27 mouse cellular contexts compared by ENCODE assay signal in genomic region chr4:125880028-125880427, GRCm38 (mm10).
DNase-seq lines count a peak whose midpoint lies in the region; ATAC-seq lines count a peak whose summit lies in the region.
"Had no signal": no experiment of that assay in that cellular context is flagged by ENCODE, and none has a peak within 500 bp of the region (broad histone marks: within the 10 kb centered on the region; RNA-seq: fewer than 3 reads in every experiment).

No protein-coding gene starts in this region.

- no peaks in the 10 kb centered on the region for H3K36me3 ChIP-seq in forebrain, embryonic 10.5 days (replicated peaks)
- H3K36me3 ChIP-seq in forebrain, embryonic 14.5 days (ENCODE audit: control insufficient read depth, insufficient read depth, low read length): no peaks in the 10 kb centered on the region
- no peaks in the 10 kb centered on the region for H3K36me3 ChIP-seq in hindbrain, embryonic 13.5 days
- H3K36me3 ChIP-seq in hindbrain, embryonic 16.5 days (ENCODE audit: control insufficient read depth, insufficient read depth, low read length): no peaks in the 10 kb centered on the region
- no peaks in the 10 kb centered on the region for H3K36me3 ChIP-seq in neural tube, embryonic 13.5 days
- no peaks in the 10 kb centered on the region for H3K36me3 ChIP-seq in limb, embryonic 10.5 days
- H3K36me3 ChIP-seq: embryonic facial prominence, embryonic 13.5 days; heart, embryonic 10.5 days; liver, embryonic 12.5 days; midbrain, embryonic 13.5 days; neural tube, embryonic 12.5 days had no signal

- no peak for ATAC-seq in forebrain, embryonic 14.5 days
- ATAC-seq in hindbrain, embryonic 13.5 days (ENCODE audit: low FRiP score): peak; percentile 54; the same call in 1 of the 2 replicates
- ATAC-seq in hindbrain, embryonic 16.5 days: no peak
- peak; percentile 54; the same call in 1 of the 2 replicates for ATAC-seq in neural tube, embryonic 13.5 days (ENCODE audit: low read depth)
- ATAC-seq: forebrain, postnatal 0 days; intestine, embryonic 16.5 days; liver, embryonic 12.5 days; liver, postnatal 0 days; midbrain, embryonic 13.5 days; Patski had no signal

- 69% methylated on average over 6 of the region's 6 CpGs for WGBS in forebrain, embryonic 10.5 days
- WGBS in forebrain, embryonic 14.5 days: 30% methylated on average over 6 of the region's 6 CpGs
- 36% methylated on average over 6 of the region's 6 CpGs for WGBS in hindbrain, embryonic 13.5 days
- WGBS in hindbrain, embryonic 16.5 days: 30% methylated on average over 6 of the region's 6 CpGs
- 36% methylated on average over 6 of the region's 6 CpGs for WGBS in neural tube, embryonic 13.5 days
- WGBS in limb, embryonic 10.5 days: 88% methylated on average over 6 of the region's 6 CpGs

- H3K27ac ChIP-seq in forebrain, embryonic 10.5 days: 0 out of 2 replicates have a peak overlapping the region, but pooled peaks have one; percentile 40
- no peak overlapping the region for H3K27ac ChIP-seq in forebrain, embryonic 14.5 days (ENCODE audit: low read depth, low read length)
- peak overlapping the region; percentile 70 for H3K27ac ChIP-seq in hindbrain, embryonic 13.5 days
- H3K27ac ChIP-seq in hindbrain, embryonic 16.5 days (ENCODE audit: low read depth, low read length): no peak overlapping the region
- peak overlapping the region; percentile 59 for H3K27ac ChIP-seq in neural tube, embryonic 13.5 days (replicated peaks)
- H3K27ac ChIP-seq in limb, embryonic 10.5 days: no peak overlapping the region
- H3K27ac ChIP-seq: embryonic facial prominence, embryonic 13.5 days; heart, embryonic 10.5 days; kidney, postnatal 0 days; liver, embryonic 12.5 days; midbrain, embryonic 13.5 days; neural tube, embryonic 12.5 days had no signal

- no peaks in the 10 kb centered on the region; the same call in 1 of the 2 replicates for H3K27me3 ChIP-seq in forebrain, embryonic 10.5 days (ENCODE audit: poor library complexity, severe bottlenecking)
- H3K27me3 ChIP-seq in forebrain, embryonic 14.5 days (replicated peaks; ENCODE audit: control insufficient read depth, insufficient read depth, low read length): no peaks in the 10 kb centered on the region
- 0 out of 2 replicates have a peak, but pooled peaks cover 8% of the 10 kb centered on the region for H3K27me3 ChIP-seq in hindbrain, embryonic 13.5 days
- no peaks in the 10 kb centered on the region for H3K27me3 ChIP-seq in hindbrain, embryonic 16.5 days (replicated peaks; ENCODE audit: control insufficient read depth, insufficient read depth, low read length)
- 0 out of 2 replicates have a peak, but pooled peaks cover 3% of the 10 kb centered on the region for H3K27me3 ChIP-seq in neural tube, embryonic 13.5 days
- peaks cover 20% of the 10 kb centered on the region for H3K27me3 ChIP-seq in limb, embryonic 10.5 days (ENCODE audit: low read depth, poor library complexity, severe bottlenecking)
- H3K27me3 ChIP-seq: embryonic facial prominence, embryonic 13.5 days; liver, embryonic 12.5 days; midbrain, embryonic 13.5 days; neural tube, embryonic 12.5 days had no signal

- no peaks in the 10 kb centered on the region for H3K9me3 ChIP-seq in forebrain, embryonic 10.5 days
- H3K9me3 ChIP-seq in forebrain, embryonic 14.5 days (replicated peaks; ENCODE audit: control insufficient read depth, low read length): no peaks in the 10 kb centered on the region
- H3K9me3 ChIP-seq in hindbrain, embryonic 13.5 days: no peaks in the 10 kb centered on the region
- H3K9me3 ChIP-seq in hindbrain, embryonic 16.5 days (ENCODE audit: control insufficient read depth, low read length): no peaks in the 10 kb centered on the region
- no peaks in the 10 kb centered on the region for H3K9me3 ChIP-seq in neural tube, embryonic 13.5 days
- H3K9me3 ChIP-seq in limb, embryonic 10.5 days (replicated peaks): no peaks in the 10 kb centered on the region
- H3K9me3 ChIP-seq: embryonic facial prominence, embryonic 13.5 days; heart, embryonic 10.5 days; liver, embryonic 12.5 days; midbrain, embryonic 13.5 days; neural tube, embryonic 12.5 days had no signal

- peaks cover 36% of the 10 kb centered on the region for H3K4me1 ChIP-seq in forebrain, embryonic 10.5 days
- H3K4me1 ChIP-seq in forebrain, embryonic 14.5 days (ENCODE audit: control insufficient read depth, insufficient read depth, low read length): no peaks in the 10 kb centered on the region
- H3K4me1 ChIP-seq in hindbrain, embryonic 13.5 days (replicated peaks): peaks cover 38% of the 10 kb centered on the region
- H3K4me1 ChIP-seq in hindbrain, embryonic 16.5 days (ENCODE audit: control insufficient read depth, insufficient read depth, low read depth, low read length): peaks cover 11% of the 10 kb centered on the region
- H3K4me1 ChIP-seq in neural tube, embryonic 13.5 days (replicated peaks): peaks cover 30% of the 10 kb centered on the region
- peaks cover 13% of the 10 kb centered on the region for H3K4me1 ChIP-seq in limb, embryonic 10.5 days
- H3K4me1 ChIP-seq: liver, embryonic 12.5 days had no signal

- H3K9ac ChIP-seq in forebrain, embryonic 14.5 days (ENCODE audit: low read length): no peak overlapping the region
- H3K9ac ChIP-seq in hindbrain, embryonic 13.5 days: no peak overlapping the region
- H3K9ac ChIP-seq in hindbrain, embryonic 16.5 days (ENCODE audit: low read depth, low read length): no peak overlapping the region
- H3K9ac ChIP-seq in neural tube, embryonic 13.5 days: no peak overlapping the region
- H3K9ac ChIP-seq: embryonic facial prominence, embryonic 13.5 days; forebrain, postnatal 0 days; liver, embryonic 12.5 days; liver, postnatal 0 days; midbrain, embryonic 13.5 days; neural tube, embryonic 12.5 days had no signal

- H3K4me2 ChIP-seq in forebrain, embryonic 14.5 days (ENCODE audit: low read length): no peak overlapping the region
- no peak overlapping the region for H3K4me2 ChIP-seq in hindbrain, embryonic 13.5 days
- H3K4me2 ChIP-seq in hindbrain, embryonic 16.5 days (ENCODE audit: low read length): no peak overlapping the region
- H3K4me2 ChIP-seq in neural tube, embryonic 13.5 days: no peak overlapping the region
- H3K4me2 ChIP-seq: embryonic facial prominence, embryonic 13.5 days; liver, embryonic 12.5 days; midbrain, embryonic 13.5 days; neural tube, embryonic 12.5 days had no signal

- DNase-seq in forebrain, embryonic 10.5 days (ENCODE audit: extremely low spot score, low spot score): no peak
- no peak for DNase-seq in forebrain, embryonic 14.5 days (ENCODE audit: low spot score)
- DNase-seq in neural tube, embryonic 10.5 days (ENCODE audit: extremely low spot score, low spot score): no peak
- DNase-seq in NIH3T3 (ENCODE audit: low read depth): peak; percentile 46
- no peak for DNase-seq in limb, embryonic 10.5 days (ENCODE audit: low spot score)
- DNase-seq: cerebellum, adult 18-20 months; cerebellum, postnatal 10 days; forebrain, postnatal 0 days; gastrocnemius, postnatal 10 days; kidney, adult 8-10 months; kidney, postnatal 4 days; liver, postnatal 0 days; lung, postnatal 36 days; right cerebral cortex, adult 18-20 months; spleen, adult 18-20 months; thymus, postnatal 14 days had no signal

- H3K4me3 ChIP-seq in forebrain, embryonic 10.5 days: no peak overlapping the region
- no peak overlapping the region for H3K4me3 ChIP-seq in forebrain, embryonic 14.5 days (ENCODE audit: low read depth, low read length)
- H3K4me3 ChIP-seq in hindbrain, embryonic 13.5 days: no peak overlapping the region
- H3K4me3 ChIP-seq in hindbrain, embryonic 16.5 days (ENCODE audit: low read length): no peak overlapping the region
- no peak overlapping the region for H3K4me3 ChIP-seq in neural tube, embryonic 13.5 days
- no peak overlapping the region for H3K4me3 ChIP-seq in limb, embryonic 10.5 days
- H3K4me3 ChIP-seq: embryonic facial prominence, embryonic 13.5 days; heart, embryonic 10.5 days; liver, embryonic 12.5 days; midbrain, embryonic 13.5 days; neural tube, embryonic 12.5 days had no signal

Comparison
In these comparisons a context has a peak if more than half of its experiments do, and no peak if none do; other contexts are left out.
1. H3K27ac ChIP-seq: peak in forebrain, embryonic 10.5 days (single experiment), hindbrain, embryonic 13.5 days (single experiment) and neural tube, embryonic 13.5 days (single experiment); none in forebrain, embryonic 14.5 days (single experiment), hindbrain, embryonic 16.5 days (single experiment) and limb, embryonic 10.5 days (single experiment).
2. ATAC-seq: peak in hindbrain, embryonic 13.5 days (single experiment) and neural tube, embryonic 13.5 days (single experiment); none in forebrain, embryonic 14.5 days (single experiment) and hindbrain, embryonic 16.5 days (single experiment).